Mouse (Mus musculus) thymus, postnatal 25 days (tissue): ENCODE results near the gene Adam15.

ENCODE experiments used
- DNase-seq: peaks from one replicate; pipeline ENCODE4 v3.0.0; 2022

Gene Adam15

DNA sequence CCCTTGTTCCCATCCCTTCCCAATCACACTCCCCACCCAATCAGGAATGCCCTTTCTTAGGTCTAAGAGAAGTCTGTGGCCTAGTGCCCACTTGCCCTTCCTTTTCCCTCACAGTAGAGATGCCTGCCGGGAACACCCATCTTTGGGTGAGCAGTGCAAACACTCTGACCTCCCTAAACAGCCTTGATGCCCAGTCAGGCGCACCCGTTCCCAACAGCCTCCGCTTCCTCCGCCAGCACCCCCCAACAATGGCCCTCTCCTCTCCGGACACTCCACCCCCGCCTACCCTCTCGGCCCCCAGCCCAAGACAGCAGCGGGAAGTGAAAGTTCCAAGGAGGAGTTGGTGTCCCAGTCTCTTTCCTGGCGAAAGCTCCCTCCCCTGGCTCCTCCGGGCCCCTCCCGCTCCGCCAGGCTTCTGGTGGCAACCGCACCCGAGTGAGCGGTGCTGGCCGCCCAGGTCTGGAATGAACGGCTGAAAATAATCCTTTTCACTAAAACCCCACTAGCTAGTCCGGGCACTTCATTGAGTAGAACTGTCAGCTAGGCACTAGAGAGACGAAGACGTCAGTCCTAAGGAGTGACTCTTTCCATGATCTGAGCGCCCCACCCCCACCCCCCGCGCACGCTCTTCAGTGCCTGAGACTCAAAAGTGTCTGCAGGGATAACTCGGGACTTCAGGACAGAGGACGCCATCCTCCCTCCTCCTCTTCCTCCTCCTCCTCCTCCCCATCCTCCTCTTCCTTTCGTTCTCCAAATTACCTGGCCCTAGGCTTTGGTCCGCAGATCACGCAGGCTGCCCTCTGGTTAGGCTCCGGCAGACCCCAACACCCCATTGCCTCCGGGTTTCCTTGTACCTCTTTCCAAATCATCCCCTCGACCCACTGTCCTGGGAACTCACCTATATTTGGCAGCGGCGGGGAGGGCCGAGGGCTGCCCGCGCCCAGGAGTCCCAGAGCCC, 606 bp downstream of the Adam15 start:
- DNase-seq = no peak

DNA sequence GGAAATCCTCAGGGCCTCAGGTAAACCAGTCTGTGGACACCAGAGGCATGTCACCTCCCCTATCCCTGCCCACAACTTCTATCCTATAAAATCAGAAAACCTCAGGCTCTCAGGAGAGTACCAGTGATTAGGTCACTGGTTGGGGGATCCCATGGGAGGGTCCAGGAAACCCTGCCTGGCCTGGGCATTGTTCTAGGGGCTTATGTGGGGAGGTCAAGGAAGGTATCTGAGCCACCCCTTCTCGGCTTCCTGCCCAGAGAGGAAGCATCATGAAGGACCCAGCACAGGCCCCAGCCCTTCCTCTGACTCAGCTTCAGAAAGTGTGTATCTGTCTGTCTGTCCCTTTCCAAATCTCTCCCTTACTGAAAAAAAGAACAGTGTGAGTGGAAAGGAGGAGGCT, 1.9 kb downstream of the Adam15 start:
- no peak for DNase-seq

DNA sequence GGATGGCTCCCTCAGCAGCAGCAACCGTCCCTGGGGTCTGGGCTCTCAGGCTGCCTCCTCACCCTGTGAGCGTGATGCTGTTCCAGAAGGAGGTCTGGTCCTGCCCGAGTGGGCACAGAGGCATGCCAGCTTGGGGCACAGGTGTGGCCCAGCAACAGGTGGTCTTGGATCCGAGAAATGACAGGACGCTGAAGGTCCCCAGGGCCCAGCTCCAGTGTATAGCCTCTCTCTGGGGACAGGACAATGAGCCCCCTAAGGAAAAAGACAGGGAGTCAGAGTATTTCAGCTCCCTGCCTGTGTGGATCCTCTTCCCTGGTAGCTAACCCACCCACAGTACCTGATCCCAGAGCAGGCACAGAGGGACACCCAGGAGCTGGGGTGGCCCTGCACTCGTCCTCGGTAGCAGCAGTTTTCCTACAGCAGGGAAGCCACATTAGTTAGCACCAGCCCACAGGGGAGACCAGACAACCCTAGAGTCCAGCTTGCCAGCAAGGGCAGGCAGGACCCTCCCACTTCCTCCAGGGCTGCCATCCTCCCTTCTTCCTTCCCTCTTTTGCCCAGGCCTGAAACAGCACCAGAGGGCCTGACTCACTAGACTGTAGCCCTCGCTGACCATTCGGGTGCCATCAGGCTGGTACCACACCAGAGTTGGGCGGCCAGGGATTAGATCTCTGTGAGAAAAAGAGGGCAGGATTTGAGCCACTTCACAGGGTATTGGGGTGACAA, 2.8 kb downstream of the Adam15 start:
- no peak for DNase-seq

DNA sequence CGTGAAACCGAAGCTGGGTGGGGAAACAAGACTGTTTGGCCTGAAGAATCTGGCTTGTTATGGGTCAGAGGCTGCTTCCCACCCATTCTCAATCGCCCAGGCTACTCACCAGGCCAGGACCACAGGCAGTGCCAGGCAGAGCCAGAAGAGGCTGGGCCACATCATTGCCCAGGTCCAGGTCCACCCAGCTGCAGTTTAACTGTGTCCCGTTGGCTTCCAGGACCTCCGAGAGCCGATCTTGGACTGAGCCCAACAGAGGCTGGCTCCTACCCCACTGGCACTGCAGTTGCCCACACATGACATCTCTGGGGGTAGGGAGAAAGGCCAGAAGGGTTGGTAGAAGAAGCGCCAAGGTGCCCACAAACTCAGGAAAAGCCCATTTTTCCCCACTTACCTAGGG, 6.5 kb downstream of the Adam15 start:
- no peak for DNase-seq

DNA sequence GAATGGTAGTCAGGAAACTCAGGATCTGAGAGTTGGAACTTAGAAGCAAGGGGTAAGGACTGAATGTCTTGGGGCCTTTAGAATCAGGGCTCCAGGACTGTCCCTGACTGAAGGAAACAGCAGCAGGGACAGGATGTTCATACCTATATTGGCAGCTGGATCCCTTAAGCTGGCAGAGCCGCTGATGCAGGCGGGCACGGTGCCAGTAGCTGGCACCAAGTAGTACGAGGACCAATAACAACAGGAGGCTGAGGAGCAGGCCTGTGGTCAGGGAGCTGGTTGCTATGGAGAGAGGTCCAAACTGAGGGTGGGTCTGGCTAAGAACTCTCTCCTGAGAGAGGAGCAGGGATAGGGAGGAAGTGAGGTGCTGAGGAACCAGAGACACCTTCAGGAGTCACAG, 8.0 kb downstream of the Adam15 start:
- DNase-seq = no peak

DNA sequence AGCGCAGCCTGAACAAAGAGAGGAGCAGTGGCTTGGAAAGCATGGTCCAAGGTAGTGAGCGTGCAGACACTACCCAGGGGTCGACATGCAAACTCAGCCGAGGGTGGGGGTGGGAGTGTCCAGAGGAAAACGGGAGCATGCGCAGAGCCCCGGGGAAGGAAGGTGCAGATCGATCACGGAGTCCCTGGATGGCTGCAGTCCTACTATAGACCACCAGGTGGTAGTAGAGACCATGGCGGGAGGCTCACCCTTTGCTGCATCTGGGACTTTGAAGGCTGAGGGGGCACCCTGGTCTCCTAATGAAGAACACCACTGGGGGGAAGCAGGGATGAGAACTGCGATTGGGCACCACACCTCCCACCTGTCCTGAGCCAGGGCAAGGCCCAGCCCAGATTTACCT, 9.3 kb downstream of the Adam15 start:
- DNase-seq = peak; percentile 79

DNA sequence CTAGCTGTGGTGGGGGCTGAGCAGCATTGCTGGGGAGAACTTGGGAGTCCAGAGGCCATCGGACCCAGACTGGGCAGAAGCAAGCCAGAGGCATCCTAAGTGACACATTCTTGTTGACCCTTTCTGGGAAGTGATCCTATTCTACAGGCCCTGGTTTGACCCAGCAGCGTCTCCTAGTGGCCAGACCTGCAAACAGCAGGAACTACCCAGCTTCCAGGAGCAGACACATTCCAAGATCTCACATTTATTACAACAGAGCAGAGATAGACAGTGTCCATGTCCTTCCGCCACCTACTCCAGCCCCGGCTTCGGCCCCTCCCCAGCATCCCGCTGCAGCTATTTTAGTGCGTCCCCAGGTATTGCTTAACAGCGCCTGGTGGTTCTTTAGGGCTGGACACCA, 10.4 kb downstream of the Adam15 start:
- DNase-seq = peak; percentile 70

DNA sequence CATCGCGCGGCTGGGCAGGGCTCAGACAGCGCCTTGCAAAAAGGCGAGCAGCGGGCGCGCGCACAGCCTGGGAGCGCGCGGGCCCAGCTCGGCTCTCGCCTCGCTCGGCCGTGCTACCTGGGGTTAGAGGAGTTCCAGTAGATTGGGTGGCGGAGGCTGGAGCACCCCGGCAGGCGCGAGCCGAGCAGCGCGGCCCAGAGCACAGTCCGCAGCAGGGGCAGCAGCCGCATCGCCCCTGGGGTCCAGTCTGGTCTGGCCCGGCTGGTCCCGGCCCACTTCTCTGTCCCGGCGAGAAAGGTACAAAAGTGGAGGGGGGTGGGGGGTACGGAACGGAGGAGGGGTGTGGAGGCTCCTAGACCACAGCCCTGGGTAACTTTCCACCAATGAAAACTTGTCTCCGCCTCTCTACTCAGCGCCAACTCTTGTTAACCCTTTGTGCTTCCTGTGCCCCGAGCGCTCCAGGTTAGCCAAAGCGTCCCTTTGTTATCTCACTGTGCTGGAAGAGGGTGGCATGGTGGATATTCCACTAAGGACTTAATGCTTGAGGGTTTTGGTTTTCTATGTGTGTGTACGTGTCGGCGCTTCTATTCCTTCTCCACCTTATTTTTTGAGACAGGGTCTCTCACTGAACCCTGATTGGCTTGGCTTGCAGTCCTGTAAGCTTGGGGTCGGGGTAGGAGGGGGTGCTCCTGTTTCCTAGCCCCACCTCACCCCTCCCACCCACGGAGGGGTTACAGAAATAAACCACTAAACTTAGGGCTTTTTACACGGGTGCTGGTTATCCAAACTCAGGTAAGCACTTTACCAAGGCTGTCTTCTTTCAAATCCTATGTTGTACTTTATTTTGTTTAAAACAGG, 11.8 kb downstream of the Adam15 start, which contains the start of gene Efna4:
Gene Efna4, minus strand, starts transcription at position 308 of the 858 bp plus-strand sequence.
- DNase-seq = peak; percentile 69

DNA sequence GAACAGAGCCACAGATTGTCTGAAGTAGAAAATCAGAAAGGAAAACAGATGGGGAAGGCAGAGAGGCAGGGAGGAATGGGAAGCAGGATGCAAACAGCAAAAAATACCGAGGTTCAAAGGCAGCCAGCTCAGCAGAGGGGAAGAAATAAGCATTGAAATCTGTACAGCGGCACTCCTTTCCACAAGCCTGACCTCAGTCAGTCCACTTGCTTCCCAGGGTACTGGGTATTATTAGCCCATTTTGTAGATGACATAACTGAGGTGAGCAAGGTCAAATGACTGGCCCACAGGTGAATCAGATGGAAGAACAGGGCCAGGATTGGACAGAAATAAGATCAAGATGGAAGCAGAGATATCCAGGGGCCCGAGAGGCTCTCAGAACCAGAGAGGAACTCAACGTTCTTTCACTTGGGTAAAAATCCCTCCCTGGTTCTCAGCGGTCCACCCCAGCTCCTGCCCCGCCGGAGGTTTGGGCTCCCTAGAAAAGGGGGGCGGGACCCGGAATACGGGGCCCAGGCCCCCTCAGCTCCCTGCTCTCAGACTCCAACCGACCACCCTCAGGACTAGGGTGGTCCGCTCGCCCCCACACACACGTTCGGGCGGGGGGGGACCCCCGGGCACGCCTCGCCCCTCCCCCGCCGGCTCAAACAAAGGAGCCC, 12.6 kb downstream of the Adam15 start:
- DNase-seq = no peak

DNA sequence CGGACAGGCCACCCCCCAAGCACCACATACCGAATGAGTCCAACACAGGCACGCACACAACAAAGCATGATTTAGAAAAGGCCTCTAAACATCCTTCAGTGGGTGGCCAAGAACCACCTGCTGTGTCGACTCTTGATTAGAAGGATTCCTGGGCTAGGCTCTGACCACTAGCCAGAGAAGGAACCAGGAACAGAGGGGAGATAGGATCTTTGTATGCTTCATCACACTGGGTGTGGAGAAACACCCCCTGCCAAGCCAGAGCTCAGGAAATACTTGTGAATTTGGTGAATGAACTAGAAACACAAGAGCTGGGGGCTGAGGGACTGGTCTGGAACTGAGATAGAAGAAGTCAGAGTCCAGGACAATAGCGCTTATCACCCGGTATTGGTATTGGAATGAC, 13.3 kb downstream of the Adam15 start:
- DNase-seq = no peak

DNA sequence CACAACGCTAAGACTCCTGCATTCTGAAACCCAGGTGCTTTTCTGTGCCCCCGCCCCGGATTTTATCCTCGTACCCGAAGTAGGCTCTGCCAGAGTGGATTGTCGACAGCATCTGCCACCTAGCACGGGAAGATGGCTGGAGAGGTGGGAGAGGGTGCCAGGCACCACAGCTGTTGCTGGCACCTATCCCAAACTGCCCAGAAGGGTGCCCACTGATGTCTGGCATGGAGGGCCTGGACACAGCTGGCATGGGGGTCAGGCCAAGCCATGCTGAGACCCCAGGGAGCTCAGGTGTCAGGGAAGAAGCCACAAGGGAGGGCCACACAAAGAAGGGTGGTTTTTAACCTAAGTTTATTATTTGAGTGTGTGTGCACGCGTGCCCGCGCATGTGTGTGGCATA, 16.7 kb downstream of the Adam15 start:
- no peak for DNase-seq

DNA sequence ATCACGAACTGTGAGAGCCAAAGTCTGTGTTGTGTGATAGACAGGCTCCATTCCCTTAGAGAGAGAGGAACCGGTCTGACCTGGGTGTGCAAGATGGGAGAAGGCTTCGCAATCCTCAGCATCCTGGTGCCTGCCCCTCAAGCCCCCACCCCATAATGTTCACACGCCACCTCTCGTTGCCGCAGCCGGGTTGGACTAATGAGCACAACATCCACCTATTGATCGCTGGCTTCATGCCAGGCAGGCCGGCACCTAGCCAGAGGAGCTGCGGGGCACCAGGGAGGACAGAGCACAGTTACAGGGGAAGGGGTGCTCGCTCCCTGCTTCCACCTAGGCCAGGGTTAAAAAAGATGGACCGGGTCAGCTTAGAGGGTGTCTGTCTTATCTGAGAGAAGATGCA, 17.3 kb downstream of the Adam15 start:
- no peak for DNase-seq

DNA sequence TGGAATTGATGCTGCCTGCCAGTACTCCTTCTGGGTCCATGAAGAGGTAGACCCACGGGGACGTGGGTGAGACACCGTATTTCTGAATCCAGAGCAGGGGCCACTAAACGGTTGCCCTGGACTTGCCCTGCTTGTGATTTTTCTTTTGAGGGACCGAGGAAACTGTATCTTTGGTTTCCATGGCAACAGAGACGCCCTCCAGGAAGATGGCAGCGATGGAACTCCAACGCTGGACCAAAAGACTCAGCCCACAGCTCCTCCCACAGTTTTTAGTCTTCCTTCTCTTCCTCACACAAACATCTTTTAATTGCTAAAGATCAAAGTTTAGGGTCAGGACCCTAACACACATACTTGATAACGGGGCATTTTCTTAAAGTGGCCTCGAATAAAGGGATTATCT, 17.8 kb downstream of the Adam15 start:
- DNase-seq = no peak

DNA sequence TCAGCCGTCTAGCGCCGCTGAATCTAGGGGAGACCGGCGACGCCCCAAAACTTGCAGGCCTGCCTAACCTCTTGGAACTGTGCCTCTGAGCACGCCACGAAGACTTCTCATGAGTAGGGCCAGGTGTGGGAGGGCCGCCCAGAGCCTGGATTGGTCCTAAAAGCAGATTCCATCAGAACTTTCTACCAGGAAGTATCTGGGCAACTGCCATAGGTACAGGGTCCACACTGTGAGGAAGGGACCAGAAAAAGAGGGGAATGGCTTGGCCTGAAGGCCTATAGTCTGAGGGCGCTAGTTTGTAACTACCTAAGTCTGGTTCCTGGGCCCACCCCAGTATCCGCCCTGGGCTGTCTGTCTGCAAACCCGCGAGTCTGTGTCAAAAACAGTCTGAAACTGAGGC, 18.2 kb downstream of the Adam15 start:
- DNase-seq = no peak

DNA sequence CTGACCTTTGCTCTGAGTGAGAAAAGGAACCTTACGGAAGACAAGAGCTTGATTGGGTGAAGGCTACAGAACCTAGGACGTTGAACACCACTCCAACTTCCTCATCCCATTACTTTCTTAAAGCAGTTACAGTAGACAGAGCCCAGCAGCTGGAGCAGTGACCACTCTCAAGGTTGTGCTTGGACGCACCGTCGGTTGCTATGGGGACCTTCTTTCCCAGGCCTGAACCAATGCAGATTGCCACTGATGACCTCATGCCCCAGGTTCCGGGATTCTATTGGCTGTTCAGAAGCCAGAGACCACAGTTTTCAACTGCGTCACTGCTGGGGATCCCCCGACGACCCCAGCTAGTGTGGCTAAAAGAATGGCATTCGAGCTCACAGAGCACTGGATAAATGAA, 18.8 kb downstream of the Adam15 start:
- no peak for DNase-seq

DNA sequence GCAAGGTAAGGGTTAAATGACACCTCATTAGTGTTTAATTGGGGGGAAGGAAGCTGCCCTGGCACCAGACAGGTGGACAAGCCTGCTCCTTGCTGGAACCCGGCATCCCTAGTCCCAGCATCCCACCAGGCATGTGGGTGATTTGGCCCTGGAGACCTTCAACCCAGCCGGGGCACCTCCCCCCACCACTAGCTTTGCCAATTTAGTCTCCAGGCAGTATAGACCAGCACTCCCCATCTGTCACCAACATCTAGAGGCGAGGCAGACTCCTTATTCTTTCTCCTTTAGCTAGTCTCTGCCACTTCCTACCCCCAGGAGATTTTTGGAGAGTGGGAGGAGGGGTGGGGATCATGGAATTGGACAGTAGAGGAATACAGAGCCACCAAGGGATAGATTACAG, 19.4 kb downstream of the Adam15 start:
- DNase-seq = no peak

DNA sequence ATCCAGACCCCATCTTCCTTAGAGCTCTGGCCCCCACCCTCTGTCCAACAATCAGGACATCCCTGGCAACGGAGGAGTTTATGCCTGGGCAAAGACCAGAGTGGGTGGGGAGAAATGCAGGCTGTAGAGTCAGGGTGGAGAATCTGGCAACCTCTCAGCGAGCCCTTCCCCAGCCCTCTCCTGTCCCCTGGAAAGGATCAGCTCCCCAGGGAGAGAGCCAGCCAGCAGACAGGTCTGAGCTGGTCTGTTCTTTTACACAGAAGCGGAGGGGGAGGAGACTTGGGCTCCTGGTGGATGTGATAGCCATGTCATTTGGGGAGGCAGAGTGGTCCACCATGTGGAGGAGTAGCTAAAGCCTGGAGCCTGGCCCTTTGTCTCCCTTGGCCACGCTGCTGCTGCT, 21.2 kb downstream of the Adam15 start:
- DNase-seq = no peak

DNA sequence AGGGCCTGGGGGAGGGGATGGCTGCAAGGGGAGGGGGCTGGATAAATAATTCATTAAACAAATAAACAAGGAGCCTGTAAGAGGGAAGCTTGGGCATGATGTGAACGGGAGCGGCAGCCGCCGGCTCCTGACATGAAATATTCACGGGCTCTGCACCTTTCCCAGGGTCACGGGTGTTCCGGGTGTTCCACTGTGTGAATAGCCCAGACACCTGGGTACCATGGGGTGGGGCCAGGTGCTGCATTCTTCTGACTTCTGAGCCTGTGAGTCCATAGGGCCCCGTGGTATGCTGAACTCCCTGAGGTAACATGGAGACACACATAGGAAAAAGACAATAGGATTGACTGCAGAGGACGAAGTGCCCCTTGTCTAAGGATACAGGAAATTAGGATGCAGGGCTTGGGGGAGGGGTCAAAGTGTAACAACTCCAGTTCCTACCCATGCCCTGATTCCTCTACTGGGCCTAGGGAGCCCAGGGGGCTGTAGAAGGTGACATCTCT, 22.4 kb downstream of the Adam15 start:
- no peak for DNase-seq

DNA sequence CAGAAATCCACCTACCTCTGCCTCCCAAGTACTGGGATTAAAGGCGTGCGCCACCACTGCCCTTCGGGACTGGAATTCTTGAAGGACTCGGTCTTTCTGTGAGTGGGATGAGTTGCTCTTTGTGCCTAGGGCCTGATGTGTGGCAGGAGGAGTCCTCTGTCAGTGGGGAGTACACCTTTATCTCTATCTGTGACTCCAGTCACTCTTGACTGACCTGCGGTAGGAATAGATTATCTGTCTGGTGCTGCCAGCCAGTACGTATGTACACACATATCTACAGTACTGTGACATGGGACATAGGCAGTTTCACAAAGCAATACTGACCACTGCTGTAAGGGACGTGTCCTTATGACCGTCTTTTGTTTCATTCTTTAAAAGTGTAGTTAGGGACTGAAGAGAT, 23.9 kb downstream of the Adam15 start:
- no peak for DNase-seq

DNA sequence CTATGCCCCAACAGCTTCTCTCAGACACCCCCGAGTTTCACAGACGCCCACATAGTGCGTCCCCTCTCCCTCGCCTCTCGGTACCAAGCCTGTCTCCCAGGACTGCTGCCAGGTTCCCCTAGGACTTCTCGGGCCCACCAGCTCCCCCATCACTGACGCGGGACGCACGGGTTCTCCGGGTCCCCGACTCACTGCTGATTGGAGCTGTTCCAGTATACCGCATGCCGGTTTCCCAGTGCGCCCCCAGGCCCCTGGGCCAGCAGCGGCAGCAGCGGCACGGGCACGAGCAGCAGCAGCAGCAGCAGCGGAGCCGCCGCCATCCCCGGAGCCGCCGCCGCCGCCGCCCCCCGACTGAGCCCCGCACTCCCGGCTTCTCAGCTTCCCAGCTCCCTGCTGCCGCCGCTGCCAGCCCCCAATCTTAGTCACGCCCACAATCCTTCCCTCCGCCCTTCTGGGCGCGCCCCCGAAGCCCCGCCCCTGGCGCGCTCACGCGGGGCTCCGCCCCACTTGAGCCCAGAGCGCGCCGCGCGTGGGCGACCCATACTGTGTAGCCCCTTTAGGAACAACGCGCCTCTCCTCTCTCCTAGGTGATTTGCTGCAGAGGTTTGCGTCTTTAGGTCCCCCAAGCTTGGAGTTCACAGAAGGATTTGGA, 27.2 kb downstream of the Adam15 start, which contains the start of gene Efna3:
Gene Efna3, minus strand, starts transcription at position 452 of the 652 bp plus-strand sequence.
- peak; percentile 75 for DNase-seq

DNA sequence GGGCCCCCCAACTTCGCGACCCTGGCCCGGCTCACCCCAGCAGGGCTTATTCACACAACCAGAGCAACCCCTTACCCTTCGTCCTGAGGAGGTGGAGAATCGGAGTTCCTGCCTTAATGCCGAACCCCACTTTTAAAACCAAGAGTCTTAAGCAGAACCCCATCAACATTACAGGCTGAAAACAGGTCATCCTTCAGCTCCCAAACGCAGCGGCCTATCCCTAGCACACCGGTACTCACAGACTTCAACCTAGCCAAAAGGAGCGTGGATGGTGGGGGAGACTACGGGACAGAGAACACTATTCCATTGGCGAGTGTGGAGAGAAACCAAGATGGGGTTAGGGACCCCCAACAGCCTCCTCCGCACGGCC, 27.7 kb downstream of the Adam15 start:
- no peak for DNase-seq
